Mouse (Mus musculus): ENCODE data around the gene Zbtb20.

Gene Zbtb20

DNA sequence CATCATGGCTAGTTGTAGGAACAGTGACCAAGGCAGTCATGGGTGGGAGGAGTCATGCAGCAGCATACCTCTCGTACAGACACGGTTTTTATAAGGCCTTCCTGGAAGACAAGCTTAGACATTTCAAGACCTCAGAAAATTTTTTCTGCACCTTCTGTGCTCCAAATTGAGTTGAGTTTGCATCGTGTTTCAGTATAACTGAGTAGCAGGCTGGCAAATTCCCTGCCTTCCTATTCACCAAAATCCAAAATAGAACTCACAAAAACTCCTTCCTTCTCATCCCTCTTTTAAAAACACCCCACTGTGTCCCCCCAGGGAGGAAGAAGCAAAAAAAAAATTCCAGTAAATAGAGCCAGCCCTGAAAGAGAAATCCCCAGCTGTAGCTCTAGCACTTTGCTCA lies 606.4 kb downstream of the Zbtb20 start:
- no peak for DNase-seq (ENCODE audit: low spot score)

GRCm38 (mm10) chr16:43482738-43483137 lies 607.1 kb downstream of the Zbtb20 start:
- DNase-seq (ENCODE audit: low spot score) = no peak

GRCm38 (mm10) chr16:43484400-43484799 lies 608.7 kb downstream of the Zbtb20 start:
- no peak for DNase-seq (ENCODE audit: low spot score)

DNA sequence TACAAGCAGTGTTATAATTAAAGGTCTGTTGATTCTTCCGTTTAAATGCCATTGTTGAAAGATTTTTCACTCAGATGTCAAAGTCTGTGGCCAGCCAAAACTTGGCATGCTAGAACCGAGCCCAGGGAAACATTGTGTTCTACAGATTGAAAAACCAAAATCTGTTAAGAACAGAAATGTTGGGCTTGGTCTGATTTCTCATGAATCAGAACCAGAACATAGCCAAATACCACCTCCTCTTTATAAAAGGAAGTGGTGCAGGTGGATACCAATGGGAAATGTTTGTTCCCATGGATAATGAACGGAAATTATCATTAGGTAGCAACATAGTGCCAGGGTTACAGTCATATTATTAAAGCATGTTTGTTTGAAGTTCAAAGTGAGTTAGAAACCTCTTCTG lies 613.7 kb downstream of the Zbtb20 start:
- DNase-seq (ENCODE audit: low spot score) = no peak

DNA sequence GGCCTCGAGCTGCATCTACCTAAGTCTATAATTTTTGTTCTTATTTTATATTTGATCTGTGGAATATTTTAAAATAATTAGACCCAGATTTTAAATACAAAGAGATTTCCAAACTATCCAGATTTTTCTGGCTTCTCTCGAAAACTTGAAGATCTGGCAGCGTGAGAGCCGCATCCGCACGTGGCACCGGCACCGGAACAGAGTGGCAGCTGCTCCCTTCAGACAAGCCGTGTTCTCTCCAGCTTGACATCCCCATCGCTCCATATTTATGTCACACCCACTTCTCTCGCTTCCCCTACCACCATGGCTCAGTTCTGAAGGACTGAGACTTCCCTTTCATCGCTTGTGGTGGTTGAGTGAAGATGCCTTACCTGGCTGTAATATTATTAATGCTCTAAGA lies 614.3 kb downstream of the Zbtb20 start:
- no peak for DNase-seq (ENCODE audit: low spot score)

DNA sequence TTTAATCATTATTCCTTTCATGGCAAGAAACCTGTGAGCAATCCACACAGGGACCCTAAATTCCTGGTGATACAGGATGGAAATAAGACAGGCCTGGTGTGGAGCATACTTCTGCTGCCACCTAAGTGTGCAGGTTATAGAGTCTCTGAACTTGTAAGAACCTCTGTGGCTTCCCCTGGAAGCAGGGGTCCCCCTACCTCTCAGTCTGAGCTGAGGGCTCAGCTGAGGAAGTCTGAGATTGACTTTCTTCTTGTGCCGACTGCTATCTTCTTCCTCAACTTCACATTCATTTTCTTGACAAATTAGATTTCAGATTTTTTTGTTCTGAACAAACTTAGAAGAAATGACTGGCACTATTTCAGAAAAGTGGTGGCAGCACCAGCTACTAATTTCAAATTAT lies 617.2 kb downstream of the Zbtb20 start:
- no peak for DNase-seq (ENCODE audit: low spot score)

GRCm38 (mm10) chr16:43493596-43494385 lies 618.1 kb downstream of the Zbtb20 start:
- no peak for DNase-seq (ENCODE audit: low spot score)

GRCm38 (mm10) chr16:43495175-43495818 lies 619.6 kb downstream of the Zbtb20 start:
- DNase-seq (ENCODE audit: low spot score) = no peak

DNA sequence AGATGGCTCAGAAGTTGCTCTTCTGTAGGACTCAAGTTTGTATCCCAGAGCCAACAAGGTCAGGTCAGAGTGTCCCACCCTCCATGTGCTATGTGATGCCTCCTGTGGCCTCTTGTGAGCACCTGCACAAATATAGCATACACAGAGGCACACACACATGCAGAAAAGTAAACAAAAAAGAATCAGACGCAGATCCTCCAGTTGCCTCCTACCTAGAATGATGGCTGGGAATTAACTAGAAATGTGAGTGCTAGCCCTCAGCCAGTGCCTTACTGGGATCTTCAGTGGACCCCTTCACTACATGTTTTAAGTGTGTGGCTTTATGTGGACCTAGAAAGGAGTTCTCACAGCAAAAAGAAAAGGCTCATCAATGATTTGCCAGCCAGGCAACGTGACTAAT lies 621.4 kb downstream of the Zbtb20 start:
- no peak for DNase-seq (ENCODE audit: low spot score)

DNA sequence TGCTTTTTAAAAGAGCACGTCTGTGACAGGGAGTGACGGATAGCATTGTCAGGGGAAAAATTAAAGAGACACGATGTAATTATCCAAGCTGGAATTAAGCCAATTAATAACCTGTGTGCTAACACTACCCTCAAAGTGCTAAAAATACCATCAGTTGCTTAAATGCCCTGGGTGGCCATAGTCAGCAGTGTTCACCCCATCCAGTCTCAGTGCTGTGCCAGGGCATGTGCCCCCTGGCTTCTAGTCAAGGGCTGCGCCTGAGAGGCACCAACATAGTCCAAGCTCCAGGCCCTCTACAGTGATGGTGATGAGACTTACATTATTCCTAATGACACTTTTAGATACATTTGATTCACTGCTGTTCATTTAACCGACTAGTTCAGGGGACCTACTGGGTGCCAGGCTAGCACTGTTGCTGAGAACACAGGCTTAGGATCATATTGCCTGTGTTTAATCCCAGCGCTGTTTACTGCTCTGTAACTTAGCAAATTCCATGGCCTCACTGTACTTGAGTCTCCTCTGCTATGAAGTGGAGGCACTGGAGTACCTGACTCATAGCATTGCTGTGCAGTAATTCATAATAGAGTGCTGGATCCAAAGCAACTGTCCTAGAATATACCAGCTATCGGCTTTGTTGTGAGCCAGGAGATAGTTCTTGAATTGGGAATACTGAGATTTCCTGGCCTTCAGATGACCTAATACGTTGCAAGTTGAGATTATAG lies 624.6 kb downstream of the Zbtb20 start:
- DNase-seq (ENCODE audit: low spot score) = no peak

- no peak for DNase-seq (ENCODE audit: low spot score)
Measured at GRCm38 (mm10) chr16:43501284-43501683, 625.6 kb downstream of the Zbtb20 start.

- DNase-seq (ENCODE audit: low spot score) = no peak
Measured at GRCm38 (mm10) chr16:43502339-43503009, 626.8 kb downstream of the Zbtb20 start.

GRCm38 (mm10) chr16:43503010-43503635 lies 627.4 kb downstream of the Zbtb20 start:
- DNase-seq (ENCODE audit: low spot score) = peak; percentile 56

DNA sequence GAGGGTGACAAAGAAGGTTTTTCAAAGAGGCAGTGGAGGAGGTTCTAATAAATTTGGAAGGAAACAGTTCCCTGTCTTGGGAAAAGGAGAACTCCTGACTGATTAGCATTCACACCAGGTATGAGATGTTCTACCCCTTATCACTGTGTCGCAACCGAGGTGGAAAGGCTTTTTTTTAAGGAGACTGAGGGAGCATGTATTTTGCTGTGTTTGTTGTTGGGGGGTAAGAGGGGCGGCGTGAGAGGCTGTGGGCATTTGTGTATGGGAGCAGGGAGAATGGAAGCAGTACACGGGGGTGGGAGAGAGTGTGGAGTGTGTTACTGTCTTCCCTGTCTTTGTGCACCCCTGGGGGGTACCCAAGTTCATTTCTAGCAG lies 627.9 kb downstream of the Zbtb20 start:
- no peak for DNase-seq (ENCODE audit: low spot score)

- peak; percentile 67 for DNase-seq (ENCODE audit: low spot score)
Measured at GRCm38 (mm10) chr16:43504151-43504550, 628.5 kb downstream of the Zbtb20 start.

GRCm38 (mm10) chr16:43504556-43504955 lies 628.9 kb downstream of the Zbtb20 start:
- no peak for DNase-seq (ENCODE audit: low spot score)

DNA sequence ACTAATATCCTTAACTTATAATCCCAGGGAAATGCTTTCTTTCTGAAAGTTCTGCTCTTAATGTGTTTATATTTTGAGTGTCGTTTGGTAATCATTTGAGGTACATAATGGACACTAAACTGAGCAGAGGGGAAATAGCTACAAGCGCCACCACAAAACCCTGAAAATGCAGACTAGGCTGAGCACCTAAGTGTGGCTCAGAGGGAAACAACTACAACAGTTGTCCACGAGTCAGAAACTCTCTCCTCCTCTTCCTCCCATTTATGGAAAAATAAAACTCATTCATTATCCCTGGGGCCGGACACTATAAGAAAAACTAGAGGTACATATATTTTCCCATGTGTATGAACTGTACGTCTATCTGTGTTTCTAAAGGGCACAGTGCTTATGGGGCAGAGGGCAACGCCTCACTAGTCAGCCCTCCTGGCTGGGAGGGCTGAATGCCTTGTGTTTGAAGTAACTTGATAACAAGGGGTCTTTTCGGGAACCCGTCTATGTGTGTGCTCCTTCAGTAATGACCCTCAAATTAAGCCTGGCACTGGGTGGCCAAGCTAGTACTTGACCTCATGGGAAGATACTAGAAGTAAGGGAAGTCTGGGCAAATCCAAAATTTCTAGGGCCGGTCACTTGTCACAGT lies 629.8 kb downstream of the Zbtb20 start:
- DNase-seq (ENCODE audit: low spot score) = no peak

DNA sequence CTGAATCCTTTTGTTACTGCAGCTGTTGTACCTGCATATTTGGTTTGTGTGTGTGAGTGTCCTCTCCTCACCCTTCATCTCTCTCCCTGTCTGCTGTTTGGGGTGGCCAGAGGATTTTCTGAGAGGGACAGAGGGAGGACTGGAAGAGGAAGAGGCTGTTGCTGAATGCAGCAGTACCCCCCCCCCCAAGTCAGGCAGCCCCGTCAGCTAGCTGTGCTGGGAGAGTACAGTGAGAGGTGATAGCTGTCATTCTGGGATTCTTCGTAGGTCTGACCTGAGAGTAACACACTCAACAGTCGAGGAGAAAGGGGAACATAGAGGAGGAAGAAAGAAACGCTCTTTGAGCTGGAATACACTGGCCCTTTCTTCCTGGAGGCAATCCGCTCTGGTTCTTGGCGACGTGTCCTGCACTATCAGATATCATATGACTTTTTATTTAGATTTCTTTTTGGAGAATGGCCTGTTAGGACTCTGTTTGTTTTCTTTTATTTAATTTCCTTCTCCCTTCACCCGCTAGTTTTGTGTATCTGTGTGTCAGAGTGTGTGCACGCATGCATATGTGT lies 630.6 kb downstream of the Zbtb20 start:
- DNase-seq (ENCODE audit: low spot score) = no peak

DNA sequence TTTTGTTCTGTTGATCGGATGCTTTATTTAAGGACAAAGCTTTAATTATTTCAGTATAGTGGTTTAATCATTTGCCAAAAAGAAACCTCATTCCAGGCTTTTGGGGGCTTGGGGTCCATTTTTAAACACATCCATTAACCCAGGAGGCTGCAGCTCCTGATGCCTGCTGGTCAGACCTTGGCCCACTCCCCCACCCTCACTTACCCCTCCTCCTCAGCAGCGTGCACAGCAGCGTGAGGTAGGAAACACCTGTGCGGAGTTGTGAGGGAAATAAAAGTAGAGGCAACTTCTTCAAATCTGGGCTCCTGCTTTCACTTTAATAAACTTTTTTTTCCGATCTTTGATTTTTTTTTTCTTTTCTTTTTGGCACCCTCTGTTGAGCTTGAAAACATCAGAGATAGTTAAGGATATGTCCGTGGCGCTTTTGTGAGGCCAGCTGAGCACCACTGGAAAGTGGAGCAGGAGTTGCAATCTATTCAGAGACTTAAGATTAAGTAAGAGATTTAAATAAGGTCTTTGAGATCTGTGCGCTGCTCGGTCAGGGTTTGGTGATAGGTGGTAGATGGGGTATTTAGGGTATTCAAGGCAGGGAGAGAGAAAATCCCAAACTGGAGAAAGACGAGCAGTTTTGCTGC lies 631.2 kb downstream of the Zbtb20 start:
- DNase-seq (ENCODE audit: low spot score) = no peak

- no peak for DNase-seq (ENCODE audit: low spot score)
Measured at GRCm38 (mm10) chr16:43508166-43508998, 632.7 kb downstream of the Zbtb20 start.

Measured in MN1 (cell line).